Mouse (Mus musculus): ENCODE results near the gene Ddx42. TPM values are rescaled to one million over a fixed set of nuclear protein-coding genes. Genes with fewer than 3 reads are reported as not detected.
A peak's percentile ranks its signal among the peaks of the same experiment; 100 is the strongest.

Gene Ddx42
- polyA plus RNA-seq, 1 experiment, result not detected

GRCm38 (mm10) chr11:106179711-106180448 lies 36.8 kb upstream of the Ddx42 start:
- Histone ChIP-seq H3K27ac (ENCODE audit: insufficient read depth, low read depth, low read length) (peak overlapping the region; percentile 98), H3K4me3 (ENCODE audit: insufficient read depth, low read depth, low read length) (0 out of 2 replicates have a peak overlapping the region, but pooled peaks have one; percentile 11), H3K4me1 (ENCODE audit: control insufficient read depth, insufficient read depth, low read length) (peaks cover 25% of the 10 kb centered on the region)
- WGBS, result 27% methylated on average over 7 of the region's 7 CpGs
- TF ChIP-seq POLR2A (IDR thresholded peaks at IDR 0.05; ENCODE audit: insufficient read depth, low read depth, low read length), result no peak
- no peak for TF ChIP-seq CTCF (IDR thresholded peaks at IDR 0.05; ENCODE audit: insufficient read depth, low read depth, low read length)

GRCm38 (mm10) chr11:106180449-106180801 lies 36.3 kb upstream of the Ddx42 start:
- Histone ChIP-seq H3K4me3 (ENCODE audit: insufficient read depth, low read depth, low read length) (no peak overlapping the region), H3K27ac (ENCODE audit: insufficient read depth, low read depth, low read length) (peak overlapping the region; percentile 97), H3K4me1 (ENCODE audit: control insufficient read depth, insufficient read depth, low read length) (peaks cover 25% of the 10 kb centered on the region)
- TF ChIP-seq CTCF (IDR thresholded peaks at IDR 0.05; ENCODE audit: insufficient read depth, low read depth, low read length) (no peak), POLR2A (IDR thresholded peaks at IDR 0.05; ENCODE audit: insufficient read depth, low read depth, low read length) (no peak)
- WGBS, result 89% methylated on average over 2 of the region's 2 CpGs

- no peak overlapping the region for H3K27ac ChIP-seq (ENCODE audit: insufficient read depth, low read depth, low read length)
- WGBS, result 96% methylated on average over 4 of the region's 4 CpGs
- no peak overlapping the region for H3K4me3 ChIP-seq (ENCODE audit: insufficient read depth, low read depth, low read length)
- TF ChIP-seq POLR2A (IDR thresholded peaks at IDR 0.05; ENCODE audit: insufficient read depth, low read depth, low read length), result no peak
- TF ChIP-seq CTCF (IDR thresholded peaks at IDR 0.05; ENCODE audit: insufficient read depth, low read depth, low read length), result no peak
- no peaks in the 10 kb centered on the region; the same call in 1 of the 2 replicates for H3K4me1 ChIP-seq (ENCODE audit: control insufficient read depth, insufficient read depth, low read length)
Observed at GRCm38 (mm10) chr11:106187326-106187725, 29.4 kb upstream of the Ddx42 start.

GRCm38 (mm10) chr11:106191716-106192115 lies 25.0 kb upstream of the Ddx42 start:
- WGBS, result 95% methylated on average over 3 of the region's 3 CpGs

GRCm38 (mm10) chr11:106192241-106192640 lies 24.5 kb upstream of the Ddx42 start:
- Histone ChIP-seq H3K4me3 (ENCODE audit: insufficient read depth, low read depth, low read length) (no peak overlapping the region), H3K27ac (ENCODE audit: insufficient read depth, low read depth, low read length) (no peak overlapping the region)

More at GRCm38 (mm10) chr11:106191716-106192115, 25.0 kb upstream of the Ddx42 start:
- TF ChIP-seq POLR2A (IDR thresholded peaks at IDR 0.05; ENCODE audit: insufficient read depth, low read depth, low read length) (no peak), CTCF (IDR thresholded peaks at IDR 0.05; ENCODE audit: insufficient read depth, low read depth, low read length) (no peak)
- Histone ChIP-seq H3K4me1 (ENCODE audit: control insufficient read depth, insufficient read depth, low read length) (no peaks in the 10 kb centered on the region; the same call in 1 of the 2 replicates), H3K4me3 (ENCODE audit: insufficient read depth, low read depth, low read length) (no peak overlapping the region), H3K27ac (ENCODE audit: insufficient read depth, low read depth, low read length) (no peak overlapping the region)

GRCm38 (mm10) chr11:106192657-106193370 lies 23.9 kb upstream of the Ddx42 start:
- Histone ChIP-seq H3K27ac (ENCODE audit: insufficient read depth, low read depth, low read length) (peak overlapping the region; percentile 59), H3K4me1 (ENCODE audit: control insufficient read depth, insufficient read depth, low read length) (no peaks in the 10 kb centered on the region; the same call in 1 of the 2 replicates), H3K4me3 (ENCODE audit: insufficient read depth, low read depth, low read length) (peak overlapping the region; percentile 67)
- TF ChIP-seq CTCF (IDR thresholded peaks at IDR 0.05; ENCODE audit: insufficient read depth, low read depth, low read length), result no peak
- 4% methylated on average over 19 of the region's 19 CpGs for WGBS

More at GRCm38 (mm10) chr11:106192241-106192640, 24.5 kb upstream of the Ddx42 start:
- 79% methylated on average over 5 of the region's 5 CpGs for WGBS
- TF ChIP-seq POLR2A (IDR thresholded peaks at IDR 0.05; ENCODE audit: insufficient read depth, low read depth, low read length) (no peak), CTCF (IDR thresholded peaks at IDR 0.05; ENCODE audit: insufficient read depth, low read depth, low read length) (no peak)
- H3K4me1 ChIP-seq (ENCODE audit: control insufficient read depth, insufficient read depth, low read length), result no peaks in the 10 kb centered on the region; the same call in 1 of the 2 replicates

- WGBS, result under 1% methylated on average over 44 of the region's 44 CpGs
- peak overlapping the region; percentile 59 for H3K27ac ChIP-seq (ENCODE audit: insufficient read depth, low read depth, low read length)
- TF ChIP-seq POLR2A (IDR thresholded peaks at IDR 0.05; ENCODE audit: insufficient read depth, low read depth, low read length) (peak; percentile 46; the same call in 1 of the 2 replicates), CTCF (IDR thresholded peaks at IDR 0.05; ENCODE audit: insufficient read depth, low read depth, low read length) (peak; percentile 8; the same call in 1 of the 2 replicates)
- H3K4me1 ChIP-seq (ENCODE audit: control insufficient read depth, insufficient read depth, low read length), result no peaks in the 10 kb centered on the region; the same call in 1 of the 2 replicates
- peak overlapping the region; percentile 67 for H3K4me3 ChIP-seq (ENCODE audit: insufficient read depth, low read depth, low read length)
Observed at GRCm38 (mm10) chr11:106193371-106194154, 23.2 kb upstream of the Ddx42 start.

- H3K4me3 ChIP-seq (ENCODE audit: insufficient read depth, low read depth, low read length), result peak overlapping the region; percentile 42
- TF ChIP-seq CTCF (IDR thresholded peaks at IDR 0.05; ENCODE audit: insufficient read depth, low read depth, low read length), result no peak
- no peak for TF ChIP-seq POLR2A (IDR thresholded peaks at IDR 0.05; ENCODE audit: insufficient read depth, low read depth, low read length)
- 20% methylated on average over 3 of the region's 3 CpGs for WGBS
- H3K27ac ChIP-seq (ENCODE audit: insufficient read depth, low read depth, low read length), result peak overlapping the region; percentile 54
- H3K4me1 ChIP-seq (ENCODE audit: control insufficient read depth, insufficient read depth, low read length), result no peaks in the 10 kb centered on the region; the same call in 1 of the 2 replicates
Observed at GRCm38 (mm10) chr11:106194155-106194541, 22.6 kb upstream of the Ddx42 start.
